Mouse (Mus musculus) brain, embryonic 14.5 days (tissue): Measurements from ENCODE around the gene Shisa9.

Source experiments
- CTCF ChIP-seq: fragments of 200-500 bp; IDR thresholded peaks from 2 replicates; pipeline ENCODE4 v1.5.1; 2012; ENCODE audit warnings: inconsistent platforms, mild to moderate bottlenecking, moderate library complexity, borderline replicate concordance; ENCODE audit not compliant: insufficient read depth, insufficient read length; ENCODE audit errors: extremely low read depth
- POLR2A ChIP-seq: fragments of 200-500 bp; IDR thresholded peaks from 2 replicates; pipeline ENCODE4 v1.6.1; 2012; ENCODE audit warnings: mild to moderate bottlenecking, inconsistent platforms, borderline replicate concordance; ENCODE audit not compliant: poor library complexity, insufficient read depth, insufficient read length, severe bottlenecking; ENCODE audit errors: extremely low read depth

DNA sequence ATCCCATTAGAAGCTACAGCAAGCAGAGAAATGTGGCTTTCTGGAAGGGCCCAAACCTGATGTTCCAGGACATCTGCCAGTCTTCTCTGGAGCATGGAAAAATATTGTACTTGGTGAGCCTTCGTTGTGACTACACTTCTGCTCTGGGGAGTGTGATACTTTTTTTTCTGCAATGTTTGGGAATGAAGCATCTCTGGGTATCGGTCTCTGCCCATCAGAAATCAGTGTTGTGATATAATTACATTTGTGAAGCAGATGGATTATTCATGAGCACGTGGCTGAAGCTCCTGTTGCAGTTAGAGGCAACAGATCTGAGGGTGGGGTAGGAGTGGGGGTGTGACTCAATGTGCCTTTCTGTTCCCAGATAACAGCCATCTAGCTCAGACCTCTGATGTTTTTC lies 218.2 kb downstream of the Shisa9 start:
- TF ChIP-seq CTCF (no peak), POLR2A (no peak)
